Mouse (Mus musculus): ENCODE measurements around the gene Zfp84.

DNA sequence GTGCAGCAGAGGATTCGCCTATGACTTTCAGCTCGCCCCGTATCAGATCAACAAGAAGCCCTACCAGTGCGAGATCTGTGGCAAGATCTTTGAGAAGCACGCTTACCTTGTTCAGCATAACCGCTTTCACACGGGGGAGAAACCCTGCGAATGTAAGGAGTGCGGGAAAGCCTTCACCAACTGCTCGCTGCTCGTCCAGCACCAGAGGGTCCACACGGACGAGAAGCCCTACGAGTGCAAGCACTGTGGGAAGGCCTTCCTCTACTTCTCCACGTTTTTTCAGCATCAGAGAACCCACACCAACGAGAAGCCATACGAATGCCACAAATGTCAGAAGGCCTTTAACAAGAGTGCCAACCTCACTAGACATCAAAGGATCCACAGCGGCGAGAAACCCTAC lies 8.2 kb downstream of the Zfp84 start:
- TF ChIP-seq CTCF (IDR thresholded peaks at IDR 0.05; ENCODE audit: extremely low read depth, insufficient read length, insufficient replicate concordance, low read depth, low read length) (no peak), POLR2A (IDR thresholded peaks at IDR 0.05; ENCODE audit: low read depth, low read length) (no peak)

Measured in small intestine, adult 2 months (tissue).